Mouse (Mus musculus): ENCODE data around the gene Uqcrc1. TPM values are rescaled to one million over a fixed set of nuclear protein-coding genes. Genes with fewer than 3 reads are reported as not detected.

The Uqcrc1 gene
- total RNA-seq (2015; ENCODE audit: low replicate concordance) (24.2 and 31.5 TPM in 2 replicates), total RNA-seq (2017; ENCODE audit: low replicate concordance) (55.1 and 79.9 TPM in 2 replicates)

DNA sequence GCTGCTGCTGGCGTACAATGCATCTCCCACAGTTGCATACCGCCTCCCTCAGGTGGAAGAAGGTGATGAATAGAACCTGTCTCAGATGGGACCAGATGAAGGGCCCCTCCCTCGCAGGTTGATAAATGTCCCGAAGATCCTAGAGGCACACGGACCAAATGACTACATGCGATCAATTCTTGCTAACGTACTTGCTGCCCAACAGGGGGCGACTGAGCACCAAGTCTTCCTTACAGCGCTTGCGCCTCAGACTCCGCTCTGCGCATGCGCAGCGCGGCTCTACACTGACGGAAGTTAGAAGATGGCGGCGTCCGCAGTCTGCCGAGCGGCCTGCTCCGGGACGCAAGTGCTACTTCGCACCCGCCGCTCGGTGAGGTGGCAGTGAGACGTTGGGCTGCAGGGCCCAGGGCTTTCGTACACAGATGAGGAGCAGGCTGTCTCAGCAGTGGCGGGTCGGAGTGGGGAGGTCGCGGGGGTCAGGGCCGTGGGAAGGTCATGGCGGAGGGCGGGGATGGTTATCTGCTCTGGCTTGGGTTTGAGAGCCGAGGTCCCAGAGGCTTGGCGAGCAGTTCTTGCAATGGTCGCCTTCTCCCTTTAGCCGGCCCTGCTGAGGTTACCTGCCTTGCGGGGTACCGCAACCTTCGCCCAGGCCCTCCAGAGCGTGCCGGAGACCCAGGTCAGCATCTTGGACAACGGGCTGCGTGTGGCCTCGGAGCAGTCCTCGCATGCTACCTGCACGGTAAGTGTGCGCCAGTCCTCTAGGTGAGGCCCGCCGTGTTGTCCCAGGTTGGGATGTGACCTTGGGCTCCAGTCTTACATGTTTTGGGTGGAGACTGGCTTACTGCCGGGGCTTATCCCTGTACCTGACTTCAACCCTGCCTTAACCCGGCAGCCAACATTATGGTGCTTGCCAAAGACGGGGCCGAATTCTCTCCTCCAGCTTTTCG is at the start of gene Uqcrc1:
TSS of gene Uqcrc1 (plus strand) at position 216 of the 947 bp plus-strand sequence.
- peak; percentile 97 for ATAC-seq (replicated peaks; ENCODE audit: low FRiP score, poor library complexity, severe bottlenecking)

DNA sequence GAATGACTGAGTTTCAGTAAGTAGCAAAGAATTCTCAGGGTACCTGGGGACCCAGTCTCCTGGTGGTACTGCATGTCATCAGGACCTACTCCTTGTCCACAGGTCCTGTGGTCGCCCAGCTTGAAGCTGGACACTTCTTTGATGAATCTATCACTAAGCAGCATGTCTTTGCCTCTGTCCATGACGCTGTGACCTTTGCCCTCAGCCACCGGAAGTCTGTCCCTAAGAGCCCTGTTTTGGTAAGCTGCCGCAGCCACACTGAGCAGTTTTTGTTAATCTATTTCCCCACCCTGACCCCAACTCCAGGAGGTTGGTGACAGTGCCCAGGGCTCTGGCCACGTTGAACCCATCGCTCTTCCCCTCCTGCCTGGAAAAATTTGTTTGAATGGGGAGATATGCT is 24.1 kb upstream of the Uqcrc1 start:
- no peak for ATAC-seq (replicated peaks; ENCODE audit: low FRiP score, poor library complexity, severe bottlenecking)

DNA sequence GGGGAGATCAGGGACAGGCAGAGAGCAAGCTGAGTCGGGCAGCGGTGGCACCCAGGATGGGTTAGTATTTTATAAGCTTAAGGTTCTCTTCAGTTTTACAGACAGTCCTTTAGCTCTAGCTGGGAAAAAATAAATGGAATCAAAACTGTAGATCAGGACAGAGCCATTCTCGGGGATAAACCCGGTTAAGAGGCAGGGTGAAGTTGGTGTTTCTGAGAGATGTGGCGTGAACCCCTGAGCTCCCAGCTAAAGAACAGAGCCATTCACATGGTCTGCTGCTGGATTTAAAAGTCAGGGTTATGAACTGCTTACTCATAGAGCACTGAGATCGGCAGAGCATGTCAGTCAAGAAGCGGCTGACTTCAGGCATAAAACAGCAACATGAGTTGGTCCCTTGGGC is 23.3 kb upstream of the Uqcrc1 start:
- no peak for ATAC-seq (replicated peaks; ENCODE audit: low FRiP score, poor library complexity, severe bottlenecking)

DNA sequence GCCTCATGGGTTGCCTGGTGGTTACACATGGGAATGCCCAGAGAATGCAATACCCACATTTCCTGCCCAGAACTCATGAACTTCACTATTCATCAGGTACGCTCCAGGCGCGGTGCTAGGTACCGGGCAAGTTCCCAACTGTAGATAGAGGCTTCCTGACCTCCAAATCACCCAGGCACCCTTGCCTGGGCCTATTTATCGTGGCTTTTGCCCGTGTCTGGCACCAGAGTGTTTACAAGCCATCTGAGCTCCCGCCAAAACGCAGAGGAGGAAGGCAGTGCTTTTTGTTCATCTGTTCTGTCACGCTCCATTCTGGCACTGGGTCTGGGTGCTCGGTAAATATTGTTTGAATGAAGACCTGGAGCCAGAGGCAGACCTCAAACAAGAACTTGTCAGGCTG is 22.8 kb upstream of the Uqcrc1 start:
- no peak; the same call in 1 of the 2 replicates for ATAC-seq (replicated peaks; ENCODE audit: low FRiP score, poor library complexity, severe bottlenecking)

DNA sequence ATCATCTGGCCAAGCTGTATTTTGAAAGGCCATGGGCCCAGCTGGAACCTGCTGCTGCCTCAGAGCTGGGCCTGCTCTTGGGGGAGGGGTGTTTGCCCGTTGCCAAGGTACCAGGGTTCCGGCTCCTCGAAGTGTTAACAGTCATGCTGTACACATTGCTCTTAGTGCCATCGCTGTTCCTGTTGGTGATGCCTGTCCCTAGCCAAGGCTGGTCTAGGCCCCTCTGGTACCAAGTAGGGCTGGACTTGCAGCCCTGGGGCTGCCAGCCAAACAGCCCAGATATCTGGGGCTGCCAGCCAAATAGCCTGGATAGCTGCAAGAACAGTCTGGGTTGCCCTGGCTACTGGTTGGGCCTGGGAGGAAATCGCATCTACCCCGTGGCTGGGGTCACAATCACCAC is 21.9 kb upstream of the Uqcrc1 start, which contains the start of gene Tmem89:
TSS of gene Tmem89 (plus strand) at position 129 of the 400 bp plus-strand sequence.
- ATAC-seq (replicated peaks; ENCODE audit: low FRiP score, poor library complexity, severe bottlenecking) = no peak

DNA sequence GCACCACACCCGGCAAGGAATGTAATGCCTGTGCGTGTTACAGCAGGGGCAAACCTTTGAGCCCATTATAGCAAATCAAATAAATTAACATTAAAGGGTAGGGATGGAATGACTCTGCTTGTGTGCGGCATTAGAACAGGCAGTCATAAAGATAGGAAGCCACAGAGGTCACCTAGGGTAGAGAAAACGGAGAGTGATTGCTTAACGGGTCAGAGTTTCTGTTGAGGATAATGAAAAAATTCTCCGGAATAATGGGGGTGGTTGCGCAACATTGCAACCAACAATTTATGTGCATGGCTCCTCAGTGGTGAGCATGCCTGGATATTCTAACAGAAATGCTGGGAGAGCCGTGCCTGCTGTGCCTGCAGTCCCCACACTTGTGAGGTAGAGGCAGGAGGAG is 10.5 kb upstream of the Uqcrc1 start:
- ATAC-seq (replicated peaks; ENCODE audit: low FRiP score, poor library complexity, severe bottlenecking) = no peak

DNA sequence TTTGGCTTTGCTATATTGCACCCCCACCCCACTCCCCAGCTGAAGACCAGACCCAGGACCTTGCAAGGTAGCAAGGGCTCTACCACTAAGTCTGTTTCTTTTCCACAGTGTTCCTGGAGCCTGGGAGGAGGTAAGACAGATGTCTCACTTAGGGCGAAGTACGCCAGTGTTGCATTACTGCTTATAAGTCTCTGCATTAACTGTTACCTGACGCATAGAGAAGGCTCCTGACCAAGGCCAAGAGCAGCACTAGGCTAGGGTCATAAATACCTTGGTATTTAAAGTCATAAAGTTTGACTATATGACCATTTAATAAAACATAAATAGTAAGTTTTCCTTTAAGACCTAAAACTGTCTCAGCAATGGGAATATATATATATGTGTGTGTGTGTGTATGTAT is 8.0 kb upstream of the Uqcrc1 start:
- no peak for ATAC-seq (replicated peaks; ENCODE audit: low FRiP score, poor library complexity, severe bottlenecking)

DNA sequence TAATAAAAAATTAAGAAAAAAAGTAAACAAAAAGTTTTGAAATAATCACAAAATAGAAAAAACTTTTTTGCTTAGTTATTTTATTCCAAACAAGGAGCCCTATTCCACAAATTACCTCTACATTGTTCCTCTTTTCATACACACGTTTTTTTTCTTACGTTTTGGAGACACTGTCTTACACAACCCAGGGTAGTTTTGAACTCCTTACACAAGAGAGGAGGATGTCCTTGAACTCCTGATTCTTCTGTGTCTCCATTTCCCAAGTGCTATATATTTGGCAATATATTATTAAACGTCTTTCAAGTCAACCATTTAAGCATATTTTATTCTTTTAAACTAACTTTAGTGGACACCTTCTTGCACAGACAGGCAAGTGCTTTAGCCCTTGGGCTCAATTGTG is 442 bp upstream of the Uqcrc1 start:
- no peak for ATAC-seq (replicated peaks; ENCODE audit: low FRiP score, poor library complexity, severe bottlenecking)

DNA sequence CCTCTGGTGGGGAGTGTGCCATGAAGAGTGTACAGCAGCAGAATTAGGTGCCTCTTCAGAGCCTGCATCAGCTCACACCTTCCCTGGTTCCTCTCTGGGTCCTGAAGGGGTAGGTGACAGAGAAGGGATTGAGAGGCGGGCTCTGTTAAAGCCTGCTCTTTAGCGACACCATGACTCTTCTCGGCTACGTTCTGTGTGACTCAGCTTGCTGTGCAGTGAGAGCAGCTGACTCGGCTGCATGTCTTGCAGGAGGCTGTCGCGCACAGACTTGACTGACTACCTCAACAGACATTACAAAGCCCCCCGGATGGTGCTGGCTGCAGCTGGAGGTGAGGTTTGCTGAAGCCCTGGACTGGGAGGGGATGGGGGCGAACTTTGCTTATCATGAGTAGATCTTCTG is 8.7 kb downstream of the Uqcrc1 start:
- no peak for ATAC-seq (replicated peaks; ENCODE audit: low FRiP score, poor library complexity, severe bottlenecking)

DNA sequence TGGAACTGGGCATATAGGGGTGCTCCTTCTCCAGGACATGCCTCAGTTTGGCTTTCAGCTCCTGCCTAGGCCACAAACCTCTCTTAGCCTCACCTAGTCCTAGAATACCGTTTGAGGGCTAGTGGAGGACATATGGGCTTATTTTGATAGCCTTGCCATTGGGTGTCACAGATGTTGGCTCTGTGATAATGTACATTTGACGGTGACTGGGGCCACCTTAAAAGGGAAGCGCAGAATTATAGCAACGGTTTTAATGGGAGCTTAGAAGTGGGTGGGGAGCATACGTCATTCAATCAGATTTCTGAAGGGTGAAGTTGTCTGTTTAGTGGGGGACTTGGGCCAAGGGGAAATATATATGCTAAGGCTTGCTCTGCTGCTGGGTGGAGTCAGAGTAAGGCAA is 9.2 kb downstream of the Uqcrc1 start:
- no peak for ATAC-seq (replicated peaks; ENCODE audit: low FRiP score, poor library complexity, severe bottlenecking)

DNA sequence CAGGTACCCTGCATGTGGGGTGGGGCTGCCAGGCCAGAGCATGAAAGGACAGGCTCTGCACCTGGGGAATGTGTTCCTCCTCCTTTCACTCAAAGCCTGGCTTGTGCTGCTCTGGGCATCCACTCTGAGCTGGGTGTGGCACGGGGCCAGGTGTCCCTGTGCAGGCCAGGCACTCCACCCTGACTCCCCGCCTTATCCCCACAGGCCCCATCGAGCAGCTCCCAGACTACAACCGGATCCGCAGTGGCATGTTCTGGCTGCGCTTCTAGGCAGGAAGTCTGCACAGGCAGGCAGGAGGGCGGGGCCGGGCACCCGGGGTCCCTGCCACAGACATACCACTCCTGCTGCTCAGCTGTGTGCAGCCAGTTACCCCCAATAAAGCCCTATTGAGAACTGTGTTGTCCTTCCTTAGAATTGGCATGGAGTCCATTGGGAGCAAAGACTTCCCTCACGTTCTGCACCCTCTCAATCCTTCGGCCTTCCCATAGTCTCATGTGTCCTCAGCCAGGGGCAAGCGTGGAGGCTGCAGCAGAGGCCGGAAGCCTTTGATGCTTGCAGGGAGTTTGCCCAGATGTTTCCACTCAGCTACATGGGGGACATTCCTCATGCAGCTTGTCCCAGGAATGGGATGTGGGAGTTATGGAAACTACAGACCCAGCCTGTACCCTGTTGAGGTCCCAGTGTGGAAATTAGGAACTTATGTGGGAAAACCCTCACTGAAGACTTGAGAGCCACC is 13.0 kb downstream of the Uqcrc1 start:
- no peak for ATAC-seq (replicated peaks; ENCODE audit: low FRiP score, poor library complexity, severe bottlenecking)

DNA sequence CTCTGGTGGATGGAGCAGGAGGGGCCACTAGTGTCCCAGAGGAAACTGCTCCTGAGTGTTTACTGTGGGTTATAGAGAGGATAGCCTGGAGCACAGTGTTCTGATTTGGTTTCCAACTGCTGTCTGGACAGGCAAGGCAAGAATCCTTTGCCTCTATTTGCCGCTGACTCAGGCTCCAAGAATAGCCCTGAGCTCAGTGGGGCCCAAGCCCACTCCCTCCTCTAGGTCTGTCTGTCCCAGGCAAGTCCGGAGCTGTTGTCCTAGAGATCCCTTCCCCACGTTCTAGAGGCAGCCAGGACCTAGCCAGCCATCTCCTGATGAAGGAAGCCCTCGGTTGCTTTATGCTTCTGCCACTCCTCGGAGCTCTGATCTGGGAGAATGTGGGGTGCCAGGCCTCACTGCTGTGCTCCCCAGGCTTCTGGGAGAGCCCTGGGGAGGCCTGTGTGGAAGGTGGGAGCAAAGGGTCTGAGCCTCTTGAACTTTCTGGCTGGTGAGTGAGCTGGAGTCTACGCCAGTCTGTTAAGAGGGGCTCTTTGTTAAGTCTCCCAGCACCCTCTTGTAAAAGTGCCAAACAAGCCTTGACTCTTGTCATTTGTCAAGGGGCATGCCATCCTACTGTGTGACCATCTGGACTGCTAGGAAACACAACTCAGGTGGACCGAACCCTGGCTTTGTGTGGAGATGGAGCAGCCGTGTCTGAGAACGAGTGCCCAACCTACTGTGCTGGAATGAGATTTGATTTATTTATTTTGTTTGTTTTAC is 13.7 kb downstream of the Uqcrc1 start:
- no peak for ATAC-seq (replicated peaks; ENCODE audit: low FRiP score, poor library complexity, severe bottlenecking)

DNA sequence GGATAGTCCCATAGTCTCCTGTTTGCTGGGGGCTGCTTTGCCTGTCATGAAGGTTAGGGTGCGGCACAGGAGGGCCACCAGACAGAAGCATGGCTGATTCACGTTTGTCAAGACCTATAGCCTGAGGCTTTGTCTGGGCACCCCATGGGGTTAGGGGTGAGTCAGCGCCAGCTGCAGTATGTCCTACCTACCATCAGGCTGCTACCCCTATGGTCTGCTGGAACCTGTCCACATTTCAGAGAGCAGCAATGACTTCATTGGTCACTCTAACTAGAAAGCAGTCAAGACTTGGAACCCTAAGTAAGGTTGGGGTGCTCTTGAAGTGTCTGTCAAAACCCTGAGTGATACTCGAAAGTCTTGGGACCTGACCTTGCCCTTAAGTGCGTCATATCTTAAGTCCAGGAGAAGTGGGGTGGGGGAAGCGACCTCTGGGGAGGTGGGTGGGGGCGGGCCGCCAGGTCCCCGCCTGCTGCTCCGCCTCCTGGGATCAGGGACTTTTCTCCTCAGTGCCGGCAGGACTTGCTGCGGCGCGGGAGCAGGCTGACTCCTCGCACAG is 16.7 kb downstream of the Uqcrc1 start, which contains the start of gene Col7a1:
TSS of gene Col7a1 (plus strand) at position 506 of the 556 bp plus-strand sequence.
- ATAC-seq (replicated peaks; ENCODE audit: low FRiP score, poor library complexity, severe bottlenecking) = no peak

DNA sequence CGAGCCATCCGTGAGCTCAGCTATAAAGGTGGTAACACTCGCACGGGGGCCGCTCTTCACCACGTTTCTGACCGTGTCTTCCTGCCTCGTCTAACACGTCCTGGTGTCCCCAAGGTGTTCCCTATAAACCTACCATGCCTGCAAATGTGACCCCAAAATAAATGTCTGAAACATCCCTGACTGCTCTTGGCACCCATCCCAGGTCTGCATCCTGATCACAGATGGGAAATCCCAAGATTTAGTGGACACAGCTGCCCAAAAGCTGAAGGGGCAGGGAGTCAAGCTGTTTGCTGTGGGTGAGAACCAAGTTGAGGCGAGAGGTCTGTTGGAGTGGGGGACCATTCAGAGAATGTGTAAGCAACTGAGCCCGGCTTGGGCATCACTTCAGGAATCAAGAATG is 18.8 kb downstream of the Uqcrc1 start:
- no peak for ATAC-seq (replicated peaks; ENCODE audit: low FRiP score, poor library complexity, severe bottlenecking)

DNA sequence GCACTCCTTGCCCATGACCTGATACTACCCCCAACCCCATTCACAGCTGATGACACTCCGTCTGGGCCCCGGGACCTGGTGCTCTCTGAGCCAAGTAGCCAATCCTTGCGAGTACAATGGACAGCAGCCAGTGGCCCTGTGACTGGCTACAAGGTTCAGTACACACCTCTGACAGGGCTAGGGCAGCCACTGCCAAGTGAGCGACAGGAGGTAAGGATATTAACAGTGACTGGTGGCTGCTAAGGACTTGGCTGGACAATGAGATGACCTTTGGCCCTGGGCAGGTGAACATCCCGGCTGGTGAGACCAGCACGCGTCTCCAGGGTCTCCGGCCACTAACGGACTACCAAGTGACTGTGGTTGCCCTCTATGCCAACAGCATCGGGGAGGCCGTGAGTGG is 19.4 kb downstream of the Uqcrc1 start:
- no peak for ATAC-seq (replicated peaks; ENCODE audit: low FRiP score, poor library complexity, severe bottlenecking)

DNA sequence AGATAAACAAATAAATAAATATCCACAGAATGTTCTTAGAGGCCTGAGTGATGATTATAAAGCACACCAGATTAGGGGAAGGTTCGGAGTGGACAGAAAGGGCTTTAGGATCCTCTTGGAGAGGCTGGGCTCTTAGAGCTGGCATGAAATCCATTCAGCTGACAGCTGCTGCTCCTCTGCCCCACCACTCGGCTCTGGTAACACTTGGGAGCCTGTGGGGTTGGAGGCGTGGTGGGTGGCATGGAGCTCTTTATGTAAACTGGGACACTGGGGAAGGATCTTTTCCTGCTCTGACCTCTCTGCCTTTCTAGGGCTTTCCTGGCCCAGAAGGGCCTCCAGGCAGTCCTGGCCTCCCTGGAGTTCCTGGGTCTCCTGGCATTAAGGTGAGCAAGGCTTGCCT is 27.1 kb downstream of the Uqcrc1 start:
- ATAC-seq (replicated peaks; ENCODE audit: low FRiP score, poor library complexity, severe bottlenecking) = no peak

DNA sequence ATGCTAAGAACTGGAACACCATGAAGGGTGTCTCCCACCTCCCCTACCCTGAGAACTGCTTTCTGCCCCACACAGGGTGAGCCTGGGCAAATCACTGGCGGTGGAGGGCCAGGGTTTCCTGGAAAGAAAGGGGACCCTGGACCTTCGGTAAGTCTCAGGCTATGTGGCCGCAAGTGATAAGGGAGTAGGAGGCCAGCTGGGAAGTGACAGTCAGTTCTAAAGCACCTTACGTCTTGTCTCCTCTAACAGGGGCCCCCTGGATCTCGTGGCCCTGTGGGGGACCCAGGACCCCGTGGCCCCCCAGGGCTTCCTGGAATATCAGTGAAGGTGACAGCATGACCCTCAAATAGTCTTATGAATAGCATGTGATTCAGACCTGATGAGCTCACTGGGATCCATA is 27.9 kb downstream of the Uqcrc1 start:
- no peak for ATAC-seq (replicated peaks; ENCODE audit: low FRiP score, poor library complexity, severe bottlenecking)

DNA sequence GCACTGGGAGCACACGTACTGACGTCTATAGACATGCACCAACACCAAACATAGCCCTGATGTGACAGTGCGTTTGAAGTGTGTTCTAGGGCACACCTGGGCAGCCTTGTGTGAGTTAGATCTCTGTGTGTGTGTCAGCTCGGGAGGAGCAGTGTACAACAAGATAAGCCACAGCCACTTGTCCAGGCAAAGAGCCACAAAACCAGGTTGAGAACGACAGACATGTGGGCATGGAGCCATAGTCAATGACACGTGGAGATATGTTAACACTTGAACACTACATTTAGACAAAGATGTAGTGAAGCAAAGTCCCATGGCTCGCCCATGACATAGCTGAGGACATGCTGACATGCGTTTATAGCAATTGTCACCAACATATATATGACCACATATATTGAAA is 34.2 kb downstream of the Uqcrc1 start:
- no peak for ATAC-seq (replicated peaks; ENCODE audit: low FRiP score, poor library complexity, severe bottlenecking)

DNA sequence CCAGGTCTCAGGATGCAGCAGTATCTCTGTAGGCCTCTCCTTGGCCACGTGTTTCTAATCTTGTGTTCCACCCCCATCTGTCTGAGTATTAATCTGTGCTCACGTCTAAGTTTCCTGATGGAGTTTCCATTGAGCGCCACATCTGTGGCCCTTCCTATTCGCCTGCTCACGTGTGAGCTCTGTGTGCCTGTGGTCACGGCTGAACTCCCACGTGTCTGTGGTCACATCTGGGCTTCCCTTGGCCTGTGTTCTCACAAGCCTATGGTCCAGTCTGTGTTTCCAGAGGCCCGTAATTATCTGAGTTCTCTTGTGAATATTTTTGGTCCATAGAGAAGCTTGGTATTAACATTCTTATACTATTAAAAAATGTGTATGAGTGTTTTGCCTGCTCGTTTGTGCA is 40.0 kb downstream of the Uqcrc1 start:
- ATAC-seq (replicated peaks; ENCODE audit: low FRiP score, poor library complexity, severe bottlenecking) = no peak

DNA sequence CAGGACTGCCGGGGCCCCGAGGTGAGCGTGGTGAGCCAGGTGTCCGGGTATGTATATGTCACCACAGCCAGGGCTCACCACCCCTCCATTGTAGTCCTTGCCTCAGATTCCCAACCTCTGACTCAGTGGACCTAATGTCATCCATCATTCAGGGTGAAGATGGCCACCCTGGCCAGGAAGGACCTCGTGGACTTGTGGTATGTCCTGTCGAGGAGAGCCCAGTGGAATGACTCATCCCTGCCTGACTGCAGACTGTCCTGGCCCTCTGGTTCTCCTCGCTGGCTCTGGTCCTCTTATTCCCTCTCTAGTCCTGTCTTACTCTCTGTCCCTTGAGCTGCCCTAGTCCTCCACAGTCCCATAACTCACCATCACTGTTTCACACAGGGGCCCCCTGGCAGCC is 41.5 kb downstream of the Uqcrc1 start:
- ATAC-seq (replicated peaks; ENCODE audit: low FRiP score, poor library complexity, severe bottlenecking) = no peak

Measured in erythroblast, adult 5-6 weeks (primary cell).